Mouse (Mus musculus): ENCODE results near the gene Tor4a.

Gene Tor4a

GRCm38 (mm10) chr2:25171101-25171768 is 25.5 kb downstream of the Tor4a start:
- in situ Hi-C loops (cut with MboI, MseI): no loop called here

- in situ Hi-C loops (cut with MboI, MseI): no loop called here
Observed at GRCm38 (mm10) chr2:25170326-25171100, 26.2 kb downstream of the Tor4a start.

- in situ Hi-C loops (cut with MboI, MseI): no loop called here
Observed at GRCm38 (mm10) chr2:25169778-25170177, 26.9 kb downstream of the Tor4a start.

GRCm38 (mm10) chr2:25168665-25168978 is 28.1 kb downstream of the Tor4a start:
- in situ Hi-C loops (cut with MboI, MseI): no loop called here

- in situ Hi-C loops (cut with MboI, MseI): no loop called here
Observed at GRCm38 (mm10) chr2:25167919-25168664, 28.6 kb downstream of the Tor4a start.

- in situ Hi-C loops (cut with MboI, MseI): no loop called here
Observed at GRCm38 (mm10) chr2:25167481-25167880, 29.2 kb downstream of the Tor4a start.

- in situ Hi-C loops (cut with MboI, MseI): no loop called here
Observed at GRCm38 (mm10) chr2:25157655-25158054, 39.0 kb downstream of the Tor4a start.

GRCm38 (mm10) chr2:25156990-25157389 is 39.7 kb downstream of the Tor4a start:
- in situ Hi-C loops (cut with MboI, MseI): no loop called here

GRCm38 (mm10) chr2:25156177-25156576 is 40.5 kb downstream of the Tor4a start:
- in situ Hi-C loops (cut with MboI, MseI): no loop called here

GRCm38 (mm10) chr2:25151280-25151956 is 45.3 kb downstream of the Tor4a start:
- in situ Hi-C loops (cut with MboI, MseI): no loop called here

GRCm38 (mm10) chr2:25149643-25150042 is 47.0 kb downstream of the Tor4a start:
- in situ Hi-C loops (cut with MboI, MseI): no loop called here

- in situ Hi-C loops (cut with MboI, MseI): no loop called here
Observed at GRCm38 (mm10) chr2:25147892-25148291, 48.8 kb downstream of the Tor4a start.

- in situ Hi-C loops (cut with MboI, MseI): no loop called here
Observed at GRCm38 (mm10) chr2:25147398-25147797, 49.3 kb downstream of the Tor4a start.

- in situ Hi-C loops (cut with MboI, MseI): no loop called here
Observed at GRCm38 (mm10) chr2:25145346-25145745, 51.3 kb downstream of the Tor4a start.
